Mouse (Mus musculus) testis, adult 2 months (tissue): ENCODE results near the gene AI464131. TPM values are rescaled to one million over a fixed set of nuclear protein-coding genes. Genes with fewer than 3 reads are reported as not detected.

ENCODE experiments used
- H3K27ac ChIP-seq: fragments of 200-500 bp; 2 replicates; pipeline ENCODE4 v1.5.1; 2012; ENCODE audit warnings: low read depth, low read length; ENCODE audit not compliant: control insufficient read depth, insufficient read depth
- H3K27me3 ChIP-seq: fragments of 200-500 bp; 2 replicates; pipeline ENCODE4 v1.6.1; 2012; ENCODE audit warnings: mild to moderate bottlenecking, low read length, moderate library complexity; ENCODE audit not compliant: control insufficient read depth, insufficient read depth
- H3K36me3 ChIP-seq: fragments of 200-500 bp; 2 replicates; pipeline ENCODE4 v1.6.1; 2012; ENCODE audit warnings: mild to moderate bottlenecking, low read length; ENCODE audit not compliant: control insufficient read depth, insufficient read depth
- H3K4me1 ChIP-seq: fragments of 200-500 bp; 2 replicates; pipeline ENCODE4 v1.6.1; 2012; ENCODE audit warnings: low read length; ENCODE audit not compliant: control insufficient read depth, insufficient read depth
- H3K4me3 ChIP-seq: fragments of 200-500 bp; 2 replicates; pipeline ENCODE4 v1.5.1; 2012; ENCODE audit warnings: low read depth, mild to moderate bottlenecking, low read length, moderate library complexity, mixed read lengths; ENCODE audit not compliant: control insufficient read depth
- CTCF ChIP-seq: fragments of 200-500 bp; IDR thresholded peaks from 2 replicates; pipeline ENCODE4 v1.5.1; 2012; ENCODE audit warnings: low read depth, mild to moderate bottlenecking, inconsistent platforms, low read length, moderate library complexity; ENCODE audit not compliant: control insufficient read depth, insufficient read depth, insufficient replicate concordance
- POLR2A ChIP-seq: fragments of 200-500 bp; IDR thresholded peaks from 2 replicates; pipeline ENCODE4 v1.6.1; 2012; ENCODE audit warnings: low read depth, mild to moderate bottlenecking, inconsistent platforms, low read length, moderate library complexity; ENCODE audit not compliant: control insufficient read depth
- polyA plus RNA-seq: library from polyadenylated mRNA; depleted of rRNA; stranded (reverse); fragments of >200 nt; gene quantifications from 2 replicates; pipeline ENCODE4 v1.2.3, GENCODE M21; 2012

AI464131 gene
- polyA plus RNA-seq, 1 experiment = 9.8 TPM

DNA sequence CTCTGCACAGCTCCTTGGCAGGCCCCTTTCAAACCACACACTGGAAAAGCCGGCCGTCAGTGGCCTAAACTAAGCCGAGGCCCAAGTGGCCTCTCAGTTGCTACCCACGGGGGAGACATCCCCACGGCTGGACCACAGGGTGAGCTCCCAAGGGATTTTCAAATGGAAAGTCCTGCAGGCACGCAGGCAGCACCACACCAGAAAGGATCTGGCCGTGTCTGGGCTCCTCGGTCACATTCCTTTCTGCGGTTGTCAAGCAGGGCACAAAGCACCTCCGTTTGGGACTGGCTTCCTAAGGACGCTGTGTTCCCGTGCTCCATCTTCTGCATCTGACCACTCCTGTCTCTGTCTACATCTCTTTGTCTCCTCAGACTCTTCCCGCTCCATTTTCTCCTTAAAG lies 24.2 kb upstream of the AI464131 start:
- no peak for TF ChIP-seq CTCF
- TF ChIP-seq POLR2A = no peak
- no peak overlapping the region for H3K27ac ChIP-seq

DNA sequence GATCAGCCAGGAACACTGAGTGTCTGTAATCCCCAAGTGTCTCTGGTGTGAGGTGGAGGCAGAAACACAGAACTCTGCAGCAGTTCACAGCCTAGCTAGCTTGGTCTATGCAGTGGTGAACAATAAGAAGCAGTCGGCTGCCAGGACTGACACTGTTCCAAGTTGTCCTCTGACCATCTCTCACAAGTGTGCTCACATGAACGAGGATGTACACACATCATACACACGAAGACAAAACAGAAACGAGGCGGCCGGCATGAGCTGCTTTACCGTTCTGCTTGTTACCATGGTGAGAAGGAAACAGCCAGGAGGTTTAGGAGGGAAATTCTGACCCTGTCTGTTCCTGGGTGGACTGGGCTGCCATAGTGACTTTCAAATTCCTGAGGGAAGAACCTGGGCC lies 23.7 kb upstream of the AI464131 start:
- TF ChIP-seq POLR2A (no peak), CTCF (no peak)
- Histone ChIP-seq H3K27me3 (no peaks in the 10 kb centered on the region), H3K4me3 (no peak overlapping the region), H3K4me1 (no peaks in the 10 kb centered on the region), H3K36me3 (no peaks in the 10 kb centered on the region), H3K27ac (no peak overlapping the region)

More for the DNA sequence above, 24.2 kb upstream of the AI464131 start:
- Histone ChIP-seq H3K4me1 (no peaks in the 10 kb centered on the region), H3K4me3 (no peak overlapping the region), H3K36me3 (no peaks in the 10 kb centered on the region), H3K27me3 (no peaks in the 10 kb centered on the region)

DNA sequence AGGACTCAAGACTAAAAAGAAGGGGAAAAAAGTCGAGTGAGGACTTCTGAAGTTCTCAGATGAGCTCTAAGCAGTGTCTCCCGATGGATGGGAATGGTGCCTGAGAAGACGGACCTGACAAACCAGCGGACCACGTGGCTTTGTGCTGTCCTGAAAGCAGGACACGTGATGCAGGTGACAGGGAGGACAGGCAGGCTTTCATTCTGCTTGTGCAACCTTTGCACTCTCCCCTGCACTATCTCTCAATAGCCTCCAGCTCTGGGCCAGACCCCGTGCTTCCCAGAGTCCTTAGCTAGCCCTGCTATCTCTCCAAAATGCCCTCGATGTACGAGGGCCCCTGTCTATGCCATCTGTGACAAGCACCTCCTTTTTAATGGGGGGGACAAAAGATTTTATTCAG lies 22.0 kb upstream of the AI464131 start:
- Histone ChIP-seq H3K27me3 (no peaks in the 10 kb centered on the region), H3K4me1 (no peaks in the 10 kb centered on the region), H3K27ac (no peak overlapping the region), H3K4me3 (no peak overlapping the region), H3K36me3 (no peaks in the 10 kb centered on the region)
- TF ChIP-seq POLR2A (no peak), CTCF (no peak)

DNA sequence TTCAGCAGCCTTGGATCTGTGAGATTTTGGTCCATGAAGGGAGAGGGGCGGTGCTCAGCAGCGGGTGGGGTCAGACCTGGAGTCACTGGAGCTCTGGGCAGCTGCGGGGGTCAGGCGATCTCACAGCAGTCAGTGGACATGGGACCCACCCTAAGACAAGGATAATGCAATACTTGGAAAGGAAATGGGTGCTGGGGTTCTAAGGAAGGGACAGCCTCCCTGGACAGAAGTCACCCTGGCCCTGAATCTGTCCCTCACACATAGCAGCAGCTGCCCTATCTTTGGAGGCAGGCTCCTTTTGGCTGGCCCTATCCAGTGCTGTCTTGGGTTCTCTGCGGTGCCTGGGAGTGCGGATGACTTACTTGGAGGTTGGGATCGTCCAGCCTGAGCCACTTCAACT lies 21.0 kb upstream of the AI464131 start:
- TF ChIP-seq CTCF = no peak
- no peak for TF ChIP-seq POLR2A
- no peaks in the 10 kb centered on the region for H3K27me3 ChIP-seq
- no peak overlapping the region for H3K27ac ChIP-seq

DNA sequence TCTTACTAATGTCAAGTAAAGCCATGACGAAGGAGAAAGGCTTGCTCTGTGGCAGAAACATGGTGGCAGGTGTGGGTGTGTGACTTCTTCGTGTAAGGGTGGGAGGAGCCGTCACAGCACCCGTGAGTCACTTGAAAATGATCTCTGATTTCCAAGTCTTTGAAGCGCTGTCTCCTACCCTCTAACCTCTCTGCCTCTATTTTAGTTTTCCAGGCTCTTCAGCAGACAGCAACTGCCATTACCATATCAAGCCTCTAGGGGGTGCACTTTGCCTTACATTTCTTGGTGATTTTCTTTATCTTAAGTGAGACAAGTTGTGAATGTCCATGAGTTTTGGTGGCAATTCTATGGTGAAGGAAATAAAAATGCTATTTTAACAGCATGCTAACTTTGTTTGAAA lies 19.9 kb upstream of the AI464131 start:
- no peak for TF ChIP-seq CTCF
- TF ChIP-seq POLR2A = no peak
- Histone ChIP-seq H3K36me3 (no peaks in the 10 kb centered on the region), H3K4me3 (no peak overlapping the region), H3K27me3 (no peaks in the 10 kb centered on the region), H3K4me1 (no peaks in the 10 kb centered on the region), H3K27ac (no peak overlapping the region)

More for the DNA sequence above, 21.0 kb upstream of the AI464131 start:
- Histone ChIP-seq H3K4me1 (no peaks in the 10 kb centered on the region), H3K4me3 (no peak overlapping the region), H3K36me3 (no peaks in the 10 kb centered on the region)

DNA sequence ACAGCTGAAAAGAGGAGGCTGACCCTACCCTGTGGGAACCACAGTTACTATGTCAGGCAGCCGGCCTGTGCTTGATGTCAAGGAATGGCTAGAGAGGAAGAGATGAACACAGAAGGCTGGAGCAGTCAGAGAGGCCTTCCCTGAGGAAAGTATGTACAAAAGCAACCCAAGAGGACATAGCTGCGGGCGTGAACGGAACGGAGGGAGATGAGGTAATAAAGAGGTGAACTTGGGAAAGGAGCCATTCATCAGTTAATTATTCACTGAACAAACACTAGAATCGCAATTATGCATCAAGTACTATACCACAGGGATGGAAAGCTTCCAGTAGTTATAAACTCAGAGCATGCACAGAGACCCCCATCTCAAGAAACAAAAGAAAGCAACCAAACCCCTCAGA lies 19.3 kb upstream of the AI464131 start:
- H3K4me1 ChIP-seq = no peaks in the 10 kb centered on the region
- H3K27ac ChIP-seq = no peak overlapping the region
- H3K36me3 ChIP-seq = no peaks in the 10 kb centered on the region
- no peak overlapping the region for H3K4me3 ChIP-seq
- TF ChIP-seq POLR2A (no peak), CTCF (no peak)
- no peaks in the 10 kb centered on the region for H3K27me3 ChIP-seq

DNA sequence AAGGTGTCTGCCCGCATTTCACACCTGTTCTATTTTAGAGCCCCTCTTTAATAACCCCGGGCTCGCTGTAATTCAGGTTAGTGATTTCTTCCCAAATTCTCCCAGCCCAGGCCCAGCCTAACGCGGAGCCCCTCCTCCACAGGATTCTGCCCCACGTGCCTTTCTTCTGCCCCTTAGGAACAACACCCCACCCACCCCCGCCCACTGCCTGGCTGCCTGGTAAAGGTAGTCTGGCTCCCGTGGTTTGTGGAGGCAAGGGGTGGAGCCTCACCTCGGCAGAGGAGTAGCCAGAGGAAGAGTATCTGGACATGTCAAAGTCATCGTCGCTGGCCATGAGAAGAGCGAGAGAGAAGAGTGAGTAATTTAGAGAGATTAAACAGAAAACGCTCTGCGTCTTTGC lies 17.8 kb upstream of the AI464131 start:
- TF ChIP-seq CTCF (no peak), POLR2A (no peak)
- Histone ChIP-seq H3K4me1 (no peaks in the 10 kb centered on the region), H3K27ac (no peak overlapping the region), H3K36me3 (no peaks in the 10 kb centered on the region), H3K27me3 (no peaks in the 10 kb centered on the region), H3K4me3 (peak overlapping the region; percentile 43; the same call in 1 of the 2 replicates)

DNA sequence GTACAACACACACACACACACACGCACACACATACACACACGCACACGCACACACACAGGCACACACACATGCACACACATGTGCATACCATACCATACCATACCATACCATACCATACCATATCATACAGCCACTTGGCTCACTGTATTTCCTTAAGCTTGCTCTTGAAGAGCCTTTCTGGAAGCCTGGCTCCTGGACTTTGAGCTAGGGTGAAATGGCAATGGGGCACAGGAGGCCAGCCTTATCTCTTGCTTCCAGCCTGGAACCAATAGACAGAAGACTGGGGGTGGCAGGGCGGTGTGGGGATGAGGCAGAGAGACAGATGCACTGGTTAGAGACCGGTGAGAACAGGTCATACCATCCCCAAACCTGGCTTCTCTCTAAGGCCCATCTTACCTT lies 16.3 kb upstream of the AI464131 start:
- no peak overlapping the region for H3K27ac ChIP-seq
- H3K36me3 ChIP-seq = no peaks in the 10 kb centered on the region
- peak overlapping the region; percentile 78 for H3K4me3 ChIP-seq
- H3K4me1 ChIP-seq = no peaks in the 10 kb centered on the region
- TF ChIP-seq CTCF (no peak), POLR2A (no peak)
- no peaks in the 10 kb centered on the region for H3K27me3 ChIP-seq
